Mouse (Mus musculus): ENCODE data around the gene Akirin2. TPM values are rescaled to one million over a fixed set of nuclear protein-coding genes. Genes with fewer than 3 reads are reported as not detected.

Akirin2 gene
- polyA plus RNA-seq, 1 experiment, result 15.9 TPM

DNA sequence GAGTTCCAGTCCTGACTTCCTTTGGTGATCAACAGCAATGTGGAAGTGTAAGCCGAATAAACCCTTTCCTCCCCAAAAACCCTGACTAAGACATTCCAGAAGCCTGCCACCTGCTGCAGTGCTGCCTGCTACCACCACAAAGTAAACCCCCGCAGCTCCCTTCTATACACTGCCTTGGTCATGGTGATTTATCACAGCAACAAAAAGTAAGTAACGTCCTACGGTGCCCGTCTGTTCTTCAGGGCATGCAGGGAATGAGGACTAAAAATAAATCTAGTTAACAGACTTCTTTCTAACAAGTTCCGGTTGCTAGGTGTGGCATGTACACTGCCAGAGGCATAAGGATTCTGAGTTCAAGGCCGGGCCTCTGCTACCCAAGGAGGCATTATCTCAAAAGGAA, 31.3 kb downstream of the Akirin2 start:
- H3K27ac ChIP-seq (ENCODE audit: insufficient read depth, low read length), result no peak overlapping the region
- whole genome bisulfite sequencing, result 92% methylated on average over 7 of the region's 7 CpGs
- no peaks in the 10 kb centered on the region for H3K4me1 ChIP-seq (ENCODE audit: control insufficient read depth, insufficient read depth, insufficient read length)
- no peaks in the 10 kb centered on the region for H3K27me3 ChIP-seq (ENCODE audit: control insufficient read depth, insufficient read depth, low read length)
- no peak for DNase-seq (ENCODE audit: low read depth in 1 of 2, low spot score in 2 of 2)
- TF ChIP-seq CTCF (IDR thresholded peaks at IDR 0.05; ENCODE audit: extremely low read depth, insufficient read depth, insufficient read length, insufficient replicate concordance) (no peak), POLR2A (IDR thresholded peaks at IDR 0.05; ENCODE audit: low read depth, low read length) (no peak)
- H3K4me3 ChIP-seq (ENCODE audit: extremely low read depth, insufficient read depth, insufficient read length), result no peak overlapping the region
- H3K36me3 ChIP-seq (ENCODE audit: control insufficient read depth, insufficient read depth, low read length), result peaks cover 28% of the 10 kb centered on the region

DNA sequence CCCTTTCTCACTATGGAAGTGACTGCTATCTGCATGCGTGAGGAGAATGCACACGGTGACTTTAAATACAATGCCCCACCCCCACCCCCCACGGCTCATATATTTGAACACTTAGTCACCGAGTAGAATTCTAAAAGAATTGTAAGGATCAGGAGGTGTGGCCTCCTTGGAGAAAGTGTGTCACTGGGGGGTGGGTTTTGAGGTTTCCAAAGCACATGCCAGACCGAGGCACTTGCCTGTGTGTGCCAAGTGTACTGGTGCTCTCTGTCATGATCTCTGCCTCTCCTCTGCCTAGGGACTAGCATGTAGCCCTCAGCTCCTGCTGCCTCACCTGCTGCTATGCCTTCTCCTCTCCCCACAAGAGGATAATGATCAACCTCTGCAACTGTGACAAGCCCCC, 31.7 kb downstream of the Akirin2 start:
- DNase-seq (ENCODE audit: low read depth in 1 of 2, low spot score in 2 of 2), result no peak
- 84% methylated on average over 5 of the region's 5 CpGs for WGBS
- Histone ChIP-seq H3K4me1 (ENCODE audit: control insufficient read depth, insufficient read depth, insufficient read length) (no peaks in the 10 kb centered on the region), H3K4me3 (ENCODE audit: extremely low read depth, insufficient read depth, insufficient read length) (no peak overlapping the region), H3K27ac (ENCODE audit: insufficient read depth, low read length) (no peak overlapping the region), H3K27me3 (ENCODE audit: control insufficient read depth, insufficient read depth, low read length) (no peaks in the 10 kb centered on the region), H3K36me3 (ENCODE audit: control insufficient read depth, insufficient read depth, low read length) (peaks cover 26% of the 10 kb centered on the region)
- TF ChIP-seq CTCF (IDR thresholded peaks at IDR 0.05; ENCODE audit: extremely low read depth, insufficient read depth, insufficient read length, insufficient replicate concordance) (no peak), POLR2A (IDR thresholded peaks at IDR 0.05; ENCODE audit: low read depth, low read length) (no peak)

DNA sequence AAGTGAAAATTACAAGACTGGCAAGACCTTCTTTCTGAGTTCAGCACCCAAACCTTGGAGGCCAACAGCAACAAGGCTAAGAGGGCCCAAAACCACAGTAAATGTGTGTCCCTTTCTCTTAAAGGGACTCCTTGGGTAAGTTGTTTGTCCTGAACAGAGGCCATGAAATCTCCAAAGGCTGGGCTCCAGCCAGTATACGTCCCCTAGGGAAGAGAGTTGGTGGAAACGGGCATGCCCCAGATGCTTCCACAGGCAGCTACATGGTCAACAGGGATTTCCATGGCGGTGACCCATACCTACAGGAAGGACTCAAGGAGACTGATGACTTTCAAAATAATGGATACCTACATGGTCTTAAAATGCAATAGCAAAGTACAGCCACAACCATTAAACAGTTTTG, 32.7 kb downstream of the Akirin2 start:
- WGBS, result 93% methylated on average over 3 of the region's 3 CpGs
- Histone ChIP-seq H3K4me3 (ENCODE audit: extremely low read depth, insufficient read depth, insufficient read length) (no peak overlapping the region), H3K4me1 (ENCODE audit: control insufficient read depth, insufficient read depth, insufficient read length) (no peaks in the 10 kb centered on the region), H3K27ac (ENCODE audit: insufficient read depth, low read length) (no peak overlapping the region), H3K27me3 (ENCODE audit: control insufficient read depth, insufficient read depth, low read length) (no peaks in the 10 kb centered on the region), H3K36me3 (ENCODE audit: control insufficient read depth, insufficient read depth, low read length) (peaks cover 25% of the 10 kb centered on the region)
- DNase-seq (ENCODE audit: low read depth in 1 of 2, low spot score in 2 of 2), result no peak
- TF ChIP-seq CTCF (IDR thresholded peaks at IDR 0.05; ENCODE audit: extremely low read depth, insufficient read depth, insufficient read length, insufficient replicate concordance), result no peak
- TF ChIP-seq POLR2A (IDR thresholded peaks at IDR 0.05; ENCODE audit: low read depth, low read length), result no peak

DNA sequence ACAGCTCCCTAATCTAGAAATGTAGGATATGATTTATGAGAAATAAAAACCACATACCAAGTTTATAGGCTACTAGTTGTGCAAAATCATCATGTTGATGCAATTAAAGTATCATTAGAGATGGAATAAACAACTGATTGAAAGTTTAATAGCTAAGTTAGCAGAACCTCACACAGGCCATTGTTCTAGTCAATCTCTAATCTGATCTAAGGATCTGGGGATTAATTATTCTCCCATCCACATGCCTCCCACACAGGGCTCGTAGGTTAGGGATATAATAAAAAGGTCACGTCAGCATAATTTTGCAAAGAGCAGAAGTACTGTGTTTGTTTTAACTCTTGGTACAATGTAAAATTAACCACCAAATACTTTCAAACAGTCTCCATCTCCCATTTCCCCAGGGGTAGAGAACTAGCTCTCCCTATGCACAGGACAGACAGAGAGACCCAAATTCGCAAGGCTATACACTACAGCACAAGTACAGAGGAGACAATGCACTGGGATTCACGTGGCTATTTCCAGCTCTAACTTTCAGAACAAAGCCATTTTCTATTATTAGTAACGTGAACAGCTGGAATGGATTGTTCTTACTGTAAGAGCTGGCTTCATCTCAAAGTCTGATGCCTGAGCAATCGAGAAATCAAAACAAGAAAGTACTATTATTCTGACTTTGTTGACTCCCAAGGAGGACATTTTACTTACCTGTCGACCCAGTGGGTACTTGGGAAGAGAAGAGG, 34.3 kb downstream of the Akirin2 start:
- Histone ChIP-seq H3K27me3 (ENCODE audit: control insufficient read depth, insufficient read depth, low read length) (no peaks in the 10 kb centered on the region), H3K4me3 (ENCODE audit: extremely low read depth, insufficient read depth, insufficient read length) (no peak overlapping the region), H3K4me1 (ENCODE audit: control insufficient read depth, insufficient read depth, insufficient read length) (no peaks in the 10 kb centered on the region), H3K27ac (ENCODE audit: insufficient read depth, low read length) (no peak overlapping the region), H3K36me3 (ENCODE audit: control insufficient read depth, insufficient read depth, low read length) (peaks cover 20% of the 10 kb centered on the region)
- TF ChIP-seq CTCF (IDR thresholded peaks at IDR 0.05; ENCODE audit: extremely low read depth, insufficient read depth, insufficient read length, insufficient replicate concordance) (no peak), POLR2A (IDR thresholded peaks at IDR 0.05; ENCODE audit: low read depth, low read length) (no peak)
- 86% methylated on average over 7 of the region's 7 CpGs for WGBS
- no peak for DNase-seq (ENCODE audit: low read depth in 1 of 2, low spot score in 2 of 2)

DNA sequence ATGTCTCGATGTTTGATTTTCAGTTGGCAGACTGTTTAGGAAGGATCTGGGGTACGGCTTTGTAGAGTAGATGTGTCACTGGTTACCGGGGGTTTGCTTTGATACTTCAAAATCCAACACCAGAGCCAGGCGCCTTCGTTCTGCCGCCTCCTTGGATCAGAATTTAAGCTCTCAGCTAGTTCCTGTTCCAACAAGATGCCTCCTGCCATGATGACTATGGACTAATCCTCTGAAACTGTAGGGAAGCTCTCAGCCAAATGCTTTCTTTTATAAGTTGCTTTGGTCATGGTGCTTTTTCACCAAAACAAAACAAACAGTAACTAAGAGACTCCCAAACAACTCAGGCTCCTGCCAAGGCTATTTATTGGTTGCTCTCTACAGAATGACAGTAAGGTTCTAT, 52.4 kb downstream of the Akirin2 start:
- Histone ChIP-seq H3K4me3 (ENCODE audit: extremely low read depth, insufficient read depth, insufficient read length) (no peak overlapping the region), H3K36me3 (ENCODE audit: control insufficient read depth, insufficient read depth, low read length) (peaks cover 17% of the 10 kb centered on the region), H3K27ac (ENCODE audit: insufficient read depth, low read length) (no peak overlapping the region), H3K27me3 (ENCODE audit: control insufficient read depth, insufficient read depth, low read length) (no peaks in the 10 kb centered on the region), H3K4me1 (ENCODE audit: control insufficient read depth, insufficient read depth, insufficient read length) (no peaks in the 10 kb centered on the region)
- DNase-seq (ENCODE audit: low read depth in 1 of 2, low spot score in 2 of 2), result no peak
- WGBS, result 94% methylated on average over 6 of the region's 6 CpGs
- no peak for TF ChIP-seq POLR2A (IDR thresholded peaks at IDR 0.05; ENCODE audit: low read depth, low read length)
- no peak for TF ChIP-seq CTCF (IDR thresholded peaks at IDR 0.05; ENCODE audit: extremely low read depth, insufficient read depth, insufficient read length, insufficient replicate concordance)

DNA sequence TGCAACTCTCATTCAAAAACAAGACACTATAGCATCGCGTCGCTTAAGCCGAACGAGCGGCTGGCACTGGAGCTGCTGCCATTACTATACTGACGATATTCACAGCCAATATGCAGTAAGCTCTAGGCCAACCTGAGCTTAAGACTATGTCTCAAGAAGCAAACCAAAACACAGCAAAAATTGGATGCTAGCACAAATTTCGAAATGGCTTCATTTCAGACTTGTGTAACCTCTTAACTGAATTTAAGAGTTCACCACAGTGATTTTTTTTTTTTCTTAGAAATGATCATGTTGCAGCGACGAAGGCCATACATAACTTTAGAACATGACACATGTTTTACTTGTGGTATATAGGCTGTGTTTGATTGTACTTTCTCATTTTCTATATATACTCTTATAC, 55.9 kb downstream of the Akirin2 start:
- Histone ChIP-seq H3K4me3 (ENCODE audit: extremely low read depth, insufficient read depth, insufficient read length) (no peak overlapping the region), H3K4me1 (ENCODE audit: control insufficient read depth, insufficient read depth, insufficient read length) (no peaks in the 10 kb centered on the region), H3K27me3 (ENCODE audit: control insufficient read depth, insufficient read depth, low read length) (no peaks in the 10 kb centered on the region), H3K27ac (ENCODE audit: insufficient read depth, low read length) (no peak overlapping the region), H3K36me3 (ENCODE audit: control insufficient read depth, insufficient read depth, low read length) (peaks cover 14% of the 10 kb centered on the region)
- DNase-seq (ENCODE audit: low read depth in 1 of 2, low spot score in 2 of 2), result no peak
- 93% methylated on average over 10 of the region's 10 CpGs for WGBS
- no peak for TF ChIP-seq POLR2A (IDR thresholded peaks at IDR 0.05; ENCODE audit: low read depth, low read length)
- no peak for TF ChIP-seq CTCF (IDR thresholded peaks at IDR 0.05; ENCODE audit: extremely low read depth, insufficient read depth, insufficient read length, insufficient replicate concordance)

DNA sequence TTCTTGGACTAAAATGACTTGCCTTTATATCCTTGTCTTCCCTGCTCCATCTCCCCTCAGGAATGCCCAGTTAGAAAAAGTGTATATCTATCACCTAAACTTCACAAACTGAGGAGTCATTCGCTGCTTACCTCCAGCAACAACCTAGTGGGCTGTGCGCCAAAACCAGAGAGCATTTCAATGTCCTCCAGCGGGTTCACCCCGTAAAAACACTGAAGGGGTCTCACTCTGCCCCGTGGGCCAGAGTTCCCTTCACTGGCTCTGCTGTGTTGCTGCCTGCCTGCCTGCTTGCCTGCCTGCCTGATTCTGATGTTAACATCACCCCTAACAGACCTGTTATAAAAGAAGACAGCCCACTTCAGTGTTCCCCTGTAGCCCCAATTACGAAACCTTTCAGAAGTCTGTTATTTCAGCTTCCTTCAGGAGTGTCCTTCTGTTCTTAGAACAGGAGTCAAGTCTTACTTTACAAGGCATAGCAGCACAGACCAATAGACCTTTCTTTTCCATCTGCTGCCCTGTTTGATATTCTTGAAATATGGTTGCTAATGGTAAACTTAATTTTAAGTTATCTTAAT, 62.9 kb downstream of the Akirin2 start:
- no peak overlapping the region for H3K27ac ChIP-seq (ENCODE audit: insufficient read depth, low read length)
- no peak overlapping the region for H3K4me3 ChIP-seq (ENCODE audit: extremely low read depth, insufficient read depth, insufficient read length)
- peaks cover 3% of the 10 kb centered on the region; the same call in 1 of the 2 replicates for H3K36me3 ChIP-seq (ENCODE audit: control insufficient read depth, insufficient read depth, low read length)
- WGBS, result 46% methylated on average over 6 of the region's 6 CpGs
- TF ChIP-seq CTCF (IDR thresholded peaks at IDR 0.05; ENCODE audit: extremely low read depth, insufficient read depth, insufficient read length, insufficient replicate concordance) (no peak), POLR2A (IDR thresholded peaks at IDR 0.05; ENCODE audit: low read depth, low read length) (no peak)
- peaks cover 7% of the 10 kb centered on the region; the same call in 1 of the 2 replicates for H3K4me1 ChIP-seq (ENCODE audit: control insufficient read depth, insufficient read depth, insufficient read length)
- no peaks in the 10 kb centered on the region for H3K27me3 ChIP-seq (ENCODE audit: control insufficient read depth, insufficient read depth, low read length)
- no peak for DNase-seq (ENCODE audit: low read depth in 1 of 2, low spot score in 2 of 2)

All from spleen, adult 2 months (tissue).